Mouse (Mus musculus): Measurements from ENCODE around the gene Eci1. TPM values are rescaled to one million over a fixed set of nuclear protein-coding genes. Genes with fewer than 3 reads are reported as not detected.
"Not testable (repeated sequence)": the region's sequence is repeated elsewhere in the genome, so short reads cannot be mapped to it uniquely, and the experiment has no call there.

Gene Eci1
- polyA plus RNA-seq, 1 experiment from 2014 or later: 199 TPM

DNA sequence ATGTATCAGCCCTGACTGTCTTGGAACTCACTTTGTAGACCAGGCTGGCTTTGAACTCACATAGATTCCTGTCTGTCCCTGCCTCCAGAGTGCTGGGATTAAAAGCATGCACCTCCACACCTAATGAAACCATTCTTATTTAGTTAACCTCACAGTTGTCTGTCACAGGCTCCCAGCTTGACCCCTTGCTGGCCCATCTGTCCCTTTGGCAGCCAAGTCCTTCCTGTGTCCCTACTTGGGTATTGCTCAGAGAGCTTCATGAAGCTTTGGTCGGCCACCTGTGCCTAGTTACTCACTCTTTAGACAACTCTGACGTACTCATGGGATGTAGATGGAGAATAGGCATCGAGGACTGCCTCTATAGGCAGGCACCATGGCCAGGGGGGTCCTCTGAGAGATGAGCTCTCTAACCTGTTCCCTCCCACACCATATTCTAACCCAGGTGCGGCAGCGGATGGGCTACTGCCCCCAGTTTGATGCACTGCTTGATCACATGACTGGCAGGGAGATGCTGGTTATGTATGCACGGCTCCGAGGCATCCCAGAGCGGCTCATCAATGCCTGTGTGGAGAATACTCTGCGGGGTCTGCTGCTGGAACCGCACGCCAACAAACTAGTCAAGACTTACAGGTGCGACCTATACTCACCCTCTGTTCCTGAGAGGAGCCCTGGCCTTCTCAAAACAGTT, 19.2 kb upstream of the Eci1 start:
- WGBS (ENCODE audit: insufficient replicate concordance): 80% methylated on average over 12 of the region's 12 CpGs
- Histone ChIP-seq H3K9me3 (replicated peaks; ENCODE audit: control insufficient read depth, low read length) (no peaks in the 10 kb centered on the region), H3K36me3 (ENCODE audit: control insufficient read depth, insufficient read depth, low read length) (peaks cover 18% of the 10 kb centered on the region), H3K9ac (ENCODE audit: low read depth, low read length) (no peak overlapping the region), H3K4me1 (ENCODE audit: control insufficient read depth, insufficient read depth, low read length) (no peaks in the 10 kb centered on the region), H3K4me3 (ENCODE audit: low read depth, low read length) (no peak overlapping the region), H3K27me3 (ENCODE audit: control insufficient read depth, insufficient read depth, low read length) (no peaks in the 10 kb centered on the region), H3K27ac (ENCODE audit: low read depth, low read length) (no peak overlapping the region), H3K4me2 (no peak overlapping the region)
- no peak for ATAC-seq (replicated peaks; ENCODE audit: insufficient number of reproducible peaks, low FRiP score, low TSS enrichment)

DNA sequence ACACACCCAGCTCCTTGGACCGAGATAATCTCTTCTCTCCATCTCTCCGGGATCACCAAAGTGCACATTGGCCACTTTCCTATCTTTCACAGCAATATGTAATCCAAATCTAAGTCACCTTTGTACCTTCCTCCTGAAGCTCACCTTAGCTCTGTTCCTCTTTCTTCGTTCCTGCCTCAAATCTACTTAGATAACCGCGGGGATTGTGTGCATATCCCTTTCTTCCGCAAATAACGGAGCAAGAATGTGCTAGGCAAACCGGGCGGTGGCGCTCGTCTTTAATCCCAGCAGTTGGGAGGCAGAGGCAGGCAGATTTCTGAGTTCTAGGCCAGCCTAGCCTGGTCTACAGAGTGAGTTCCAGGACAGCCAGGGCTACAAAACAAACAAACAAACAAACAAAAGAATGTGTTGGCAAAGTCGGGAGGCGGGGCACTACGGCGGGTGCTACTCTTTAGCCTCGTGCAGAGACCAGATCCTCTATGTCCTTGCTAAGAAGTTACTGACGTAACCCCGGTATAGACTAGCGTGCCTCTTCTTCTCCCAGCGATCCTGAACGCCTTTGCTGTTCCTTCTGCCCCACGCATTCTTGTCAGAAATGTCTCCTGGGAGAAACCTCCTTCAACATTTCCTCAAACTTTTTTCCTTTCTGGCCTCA, 12.8 kb upstream of the Eci1 start:
- Histone ChIP-seq H3K27me3 (ENCODE audit: control insufficient read depth, insufficient read depth, low read length) (no peaks in the 10 kb centered on the region), H3K4me2 (peak overlapping the region; percentile 86), H3K4me3 (ENCODE audit: low read depth, low read length) (peak overlapping the region; percentile 76), H3K36me3 (ENCODE audit: control insufficient read depth, insufficient read depth, low read length) (peaks cover 14% of the 10 kb centered on the region), H3K9ac (ENCODE audit: low read depth, low read length) (peak overlapping the region; percentile 83), H3K9me3 (replicated peaks; ENCODE audit: control insufficient read depth, low read length) (no peaks in the 10 kb centered on the region), H3K4me1 (ENCODE audit: control insufficient read depth, insufficient read depth, low read length) (peaks cover 11% of the 10 kb centered on the region; the same call in 1 of the 2 replicates), H3K27ac (ENCODE audit: low read depth, low read length) (peak overlapping the region; percentile 96)
- 31% methylated on average over 22 of the region's 22 CpGs for WGBS (ENCODE audit: insufficient replicate concordance)
- ATAC-seq (replicated peaks; ENCODE audit: insufficient number of reproducible peaks, low FRiP score, low TSS enrichment): no peak

DNA sequence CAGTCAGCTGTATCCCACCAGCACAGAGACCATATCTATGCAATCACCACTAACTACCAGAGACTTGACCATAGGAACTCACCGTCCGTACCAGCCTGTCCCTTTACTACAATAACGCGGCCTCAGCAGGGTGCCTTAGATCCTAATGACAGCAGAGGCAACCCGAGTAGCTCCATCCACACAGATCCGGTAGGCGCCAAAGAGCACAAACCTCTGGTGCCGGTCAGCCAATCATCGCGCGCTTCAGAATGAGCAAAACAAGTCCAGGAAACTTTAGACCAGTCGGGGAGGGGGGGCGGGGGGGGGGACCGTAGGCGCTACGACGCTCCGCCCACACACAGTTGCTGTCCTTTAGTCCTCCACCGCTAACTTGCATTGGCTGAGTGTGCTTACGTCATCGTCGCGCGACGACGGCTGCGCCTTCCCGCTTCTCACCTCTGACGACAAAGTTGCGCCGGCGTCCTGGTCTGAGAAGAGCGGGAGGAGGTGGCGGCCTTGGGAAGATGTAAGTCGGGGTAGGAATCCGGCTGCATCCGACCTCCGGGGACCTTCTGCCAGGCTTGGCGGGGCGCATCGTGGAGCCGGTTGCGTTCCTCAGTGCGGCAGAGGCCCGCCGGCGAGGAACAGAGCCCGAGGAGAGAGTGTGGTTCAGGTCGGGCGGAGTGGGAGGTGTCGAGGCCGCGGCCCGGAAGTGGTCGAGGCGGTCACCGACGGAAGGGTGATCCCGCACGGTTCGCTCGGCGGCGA, 12.0 kb upstream of the Eci1 start, which contains the start of gene Rnps1:
Gene Rnps1 (plus strand): TSS at position 336 of the 747 bp plus-strand sequence.
- peak; percentile 93 for ATAC-seq (replicated peaks; ENCODE audit: insufficient number of reproducible peaks, low FRiP score, low TSS enrichment)
- H3K27ac ChIP-seq (ENCODE audit: low read depth, low read length): peak within 1 kb of the TSS; percentile 96
- peaks cover 11% of the 10 kb centered on the region; the same call in 1 of the 2 replicates for H3K4me1 ChIP-seq (ENCODE audit: control insufficient read depth, insufficient read depth, low read length)
- peak within 1 kb of the TSS; percentile 85 for H3K9ac ChIP-seq (ENCODE audit: low read depth, low read length)
- peak within 1 kb of the TSS; percentile 76 for H3K4me3 ChIP-seq (ENCODE audit: low read depth, low read length)
- no peaks in the 10 kb centered on the region for H3K9me3 ChIP-seq (replicated peaks; ENCODE audit: control insufficient read depth, low read length)
- peaks cover 20% of the 10 kb centered on the region for H3K36me3 ChIP-seq (ENCODE audit: control insufficient read depth, insufficient read depth, low read length)
- WGBS (ENCODE audit: insufficient replicate concordance): under 1% methylated on average over 64 of the region's 64 CpGs
- peak within 1 kb of the TSS; percentile 86 for H3K4me2 ChIP-seq
- no peaks in the 10 kb centered on the region for H3K27me3 ChIP-seq (ENCODE audit: control insufficient read depth, insufficient read depth, low read length)

DNA sequence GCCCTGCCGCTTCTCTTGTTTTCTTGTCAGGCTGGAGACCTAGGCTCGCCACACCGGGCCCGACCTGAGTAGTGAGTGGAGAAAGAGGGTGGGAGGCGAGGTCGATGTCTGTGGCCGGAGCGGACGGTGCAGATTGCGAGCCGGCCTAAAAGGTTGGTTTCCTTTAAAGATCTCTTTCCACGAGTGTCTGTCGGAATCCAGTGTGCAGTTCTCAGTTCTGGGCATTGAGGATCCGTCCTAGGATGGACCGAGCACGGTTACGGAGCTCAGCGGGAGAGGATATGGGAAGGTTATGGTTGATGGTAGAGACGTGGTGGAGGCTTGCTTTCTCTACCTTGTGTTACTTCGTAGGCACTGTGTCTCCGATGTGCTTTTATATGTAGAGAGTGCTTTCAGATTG, 11.4 kb upstream of the Eci1 start:
- Histone ChIP-seq H3K4me3 (ENCODE audit: low read depth, low read length) (peak overlapping the region; percentile 76), H3K27ac (ENCODE audit: low read depth, low read length) (peak overlapping the region; percentile 96), H3K4me2 (peak overlapping the region; percentile 86), H3K9me3 (replicated peaks; ENCODE audit: control insufficient read depth, low read length) (no peaks in the 10 kb centered on the region), H3K27me3 (ENCODE audit: control insufficient read depth, insufficient read depth, low read length) (no peaks in the 10 kb centered on the region), H3K4me1 (ENCODE audit: control insufficient read depth, insufficient read depth, low read length) (peaks cover 11% of the 10 kb centered on the region; the same call in 1 of the 2 replicates), H3K9ac (ENCODE audit: low read depth, low read length) (peak overlapping the region; percentile 85), H3K36me3 (ENCODE audit: control insufficient read depth, insufficient read depth, low read length) (peaks cover 25% of the 10 kb centered on the region)
- peak; percentile 0; the same call in 1 of the 2 replicates for ATAC-seq (replicated peaks; ENCODE audit: insufficient number of reproducible peaks, low FRiP score, low TSS enrichment)
- 0% methylated on average over 21 of the region's 21 CpGs for WGBS (ENCODE audit: insufficient replicate concordance)

DNA sequence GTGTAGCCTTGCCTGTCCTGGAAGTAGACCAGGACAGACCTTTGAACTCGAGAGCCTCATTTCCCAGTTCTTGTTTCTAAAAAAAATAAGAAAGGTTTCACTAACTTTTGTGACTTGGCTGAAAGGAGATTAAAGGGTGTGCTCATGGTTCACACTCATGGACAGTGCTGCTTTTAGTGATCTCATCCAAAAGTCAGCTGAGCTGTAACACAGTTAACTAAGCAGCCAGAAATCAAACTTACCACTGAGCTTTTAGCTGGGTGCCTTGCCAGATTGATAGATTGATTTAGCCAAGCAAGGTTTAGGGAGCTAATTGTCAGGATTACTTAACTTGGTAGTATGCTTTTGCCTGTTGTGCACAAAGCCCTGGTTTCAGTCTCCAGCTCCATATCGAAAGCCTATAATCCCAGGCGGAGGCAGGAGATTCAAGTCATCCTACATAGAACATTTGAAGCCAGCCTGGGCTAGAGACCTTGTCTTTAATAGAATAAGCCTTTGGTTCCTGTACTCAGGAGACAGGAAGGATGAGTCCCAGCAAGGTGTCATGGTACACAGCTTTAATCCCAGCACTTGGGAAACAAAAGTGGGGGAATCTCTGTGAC, 10.3 kb upstream of the Eci1 start:
- H3K9ac ChIP-seq (ENCODE audit: low read depth, low read length): peak overlapping the region; percentile 85
- no peaks in the 10 kb centered on the region for H3K27me3 ChIP-seq (ENCODE audit: control insufficient read depth, insufficient read depth, low read length)
- no peaks in the 10 kb centered on the region for H3K9me3 ChIP-seq (replicated peaks; ENCODE audit: control insufficient read depth, low read length)
- no peak overlapping the region for H3K27ac ChIP-seq (ENCODE audit: low read depth, low read length)
- peak overlapping the region; percentile 86 for H3K4me2 ChIP-seq
- WGBS (ENCODE audit: insufficient replicate concordance): 85% methylated on average over 3 of the region's 3 CpGs
- peak overlapping the region; percentile 76 for H3K4me3 ChIP-seq (ENCODE audit: low read depth, low read length)
- H3K4me1 ChIP-seq (ENCODE audit: control insufficient read depth, insufficient read depth, low read length): peaks cover 11% of the 10 kb centered on the region; the same call in 1 of the 2 replicates
- no peak for ATAC-seq (replicated peaks; ENCODE audit: insufficient number of reproducible peaks, low FRiP score, low TSS enrichment)
- peaks cover 34% of the 10 kb centered on the region for H3K36me3 ChIP-seq (ENCODE audit: control insufficient read depth, insufficient read depth, low read length)

DNA sequence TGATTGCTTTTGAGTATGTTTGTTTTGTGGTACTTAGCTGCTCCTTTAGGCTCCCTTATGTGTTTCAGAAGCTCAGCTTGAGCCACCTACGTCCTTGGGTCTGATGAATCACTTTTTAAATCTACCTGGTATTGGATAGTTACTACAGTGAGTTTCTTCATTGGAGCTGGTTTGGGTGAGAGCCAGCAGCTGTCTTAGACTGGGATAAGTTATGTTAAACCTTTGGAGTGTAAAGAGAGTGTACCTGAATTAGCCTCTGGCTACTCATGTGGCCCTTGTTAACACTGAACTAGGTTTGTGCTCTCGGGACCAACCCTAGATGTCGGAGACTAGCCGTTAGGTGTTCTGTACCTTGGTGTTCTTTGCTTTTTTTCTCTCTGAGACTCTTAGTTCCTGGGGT, 3.3 kb upstream of the Eci1 start:
- no peak overlapping the region for H3K27ac ChIP-seq (ENCODE audit: low read depth, low read length)
- 94% methylated on average over 4 of the region's 4 CpGs for WGBS (ENCODE audit: insufficient replicate concordance)
- H3K4me3 ChIP-seq (ENCODE audit: low read depth, low read length): no peak overlapping the region
- no peak overlapping the region for H3K9ac ChIP-seq (ENCODE audit: low read depth, low read length)
- no peak overlapping the region for H3K4me2 ChIP-seq
- H3K27me3 ChIP-seq (ENCODE audit: control insufficient read depth, insufficient read depth, low read length): no peaks in the 10 kb centered on the region
- peaks cover 52% of the 10 kb centered on the region for H3K36me3 ChIP-seq (ENCODE audit: control insufficient read depth, insufficient read depth, low read length)
- no peaks in the 10 kb centered on the region for H3K4me1 ChIP-seq (ENCODE audit: control insufficient read depth, insufficient read depth, low read length)
- H3K9me3 ChIP-seq (replicated peaks; ENCODE audit: control insufficient read depth, low read length): no peaks in the 10 kb centered on the region
- ATAC-seq (replicated peaks; ENCODE audit: insufficient number of reproducible peaks, low FRiP score, low TSS enrichment): no peak

DNA sequence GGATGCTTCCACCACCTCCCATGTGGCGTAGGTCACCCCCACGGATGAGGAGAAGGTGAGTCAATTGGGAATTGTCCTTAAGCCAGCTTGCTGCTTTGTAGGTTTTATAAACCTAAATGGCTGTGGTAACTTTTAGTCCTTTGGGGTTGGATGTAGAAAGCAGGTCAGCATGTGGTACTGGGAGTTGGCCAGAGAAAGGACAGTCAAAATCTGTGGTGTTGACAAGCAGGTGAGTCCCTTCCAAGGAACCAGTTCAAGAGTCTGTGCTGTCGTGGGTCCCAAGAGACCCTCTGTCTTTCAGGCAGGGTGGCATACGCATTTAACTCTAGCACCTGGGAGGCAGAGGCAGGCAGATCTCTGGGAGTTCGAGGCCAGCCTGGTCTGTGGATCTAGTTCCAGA, 2.0 kb upstream of the Eci1 start:
- no peaks in the 10 kb centered on the region for H3K9me3 ChIP-seq (replicated peaks; ENCODE audit: control insufficient read depth, low read length)
- no peaks in the 10 kb centered on the region for H3K27me3 ChIP-seq (ENCODE audit: control insufficient read depth, insufficient read depth, low read length)
- no peak overlapping the region for H3K4me3 ChIP-seq (ENCODE audit: low read depth, low read length)
- H3K9ac ChIP-seq (ENCODE audit: low read depth, low read length): no peak overlapping the region
- H3K4me1 ChIP-seq (ENCODE audit: control insufficient read depth, insufficient read depth, low read length): peaks cover 5% of the 10 kb centered on the region; the same call in 1 of the 2 replicates
- H3K27ac ChIP-seq (ENCODE audit: low read depth, low read length): no peak overlapping the region
- no peak overlapping the region for H3K4me2 ChIP-seq
- WGBS (ENCODE audit: insufficient replicate concordance): 90% methylated on average over 5 of the region's 5 CpGs
- peaks cover 41% of the 10 kb centered on the region for H3K36me3 ChIP-seq (ENCODE audit: control insufficient read depth, insufficient read depth, low read length)
- ATAC-seq (replicated peaks; ENCODE audit: insufficient number of reproducible peaks, low FRiP score, low TSS enrichment): no peak

DNA sequence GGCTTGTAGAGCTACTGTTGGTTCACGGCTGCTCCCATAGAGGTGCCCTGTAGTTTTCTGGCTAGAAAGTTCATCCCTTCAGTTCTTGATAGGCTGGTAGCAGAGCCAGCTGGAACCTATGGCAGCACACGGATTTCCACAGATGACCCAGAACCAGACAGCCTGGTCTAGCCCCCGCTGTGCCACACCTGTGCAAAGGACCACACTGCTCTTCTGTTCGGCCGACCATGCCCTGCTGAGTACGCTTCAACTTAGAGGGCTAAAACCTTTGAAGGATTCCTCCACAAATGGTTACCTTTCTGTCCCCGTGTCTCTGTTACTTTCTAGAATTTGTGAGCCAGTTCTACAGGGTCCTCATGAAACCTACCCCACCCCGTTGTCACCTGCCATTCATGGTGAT, 1.1 kb upstream of the Eci1 start:
- WGBS (ENCODE audit: insufficient replicate concordance): 86% methylated on average over 6 of the region's 8 CpGs
- ATAC-seq (replicated peaks; ENCODE audit: insufficient number of reproducible peaks, low FRiP score, low TSS enrichment): not testable (repeated sequence)
- H3K36me3 ChIP-seq (ENCODE audit: control insufficient read depth, insufficient read depth, low read length): peaks cover 34% of the 10 kb centered on the region

More for the DNA sequence above, 1.1 kb upstream of the Eci1 start:
- H3K4me1 ChIP-seq (ENCODE audit: control insufficient read depth, insufficient read depth, low read length): peaks cover 11% of the 10 kb centered on the region; the same call in 1 of the 2 replicates
- not testable (repeated sequence) for H3K9ac ChIP-seq (ENCODE audit: low read depth, low read length); H3K4me3 ChIP-seq (ENCODE audit: low read depth, low read length); H3K9me3 ChIP-seq (replicated peaks; ENCODE audit: control insufficient read depth, low read length); H3K27me3 ChIP-seq (ENCODE audit: control insufficient read depth, insufficient read depth, low read length); H3K27ac ChIP-seq (ENCODE audit: low read depth, low read length); H3K4me2 ChIP-seq

All from heart, embryonic 11.5 days (tissue).